Mouse (Mus musculus) stomach, postnatal 0 days (tissue): ENCODE measurements around the gene Cysltr1.

Source experiments
- CTCF ChIP-seq: IDR thresholded peaks from 2 replicates; pipeline ENCODE4 v1.5.1; 2016; ENCODE audit warnings: antibody characterized with exemption, low read depth, mild to moderate bottlenecking, moderate library complexity
- EP300 ChIP-seq: optimal IDR thresholded peaks from 2 replicates; pipeline ENCODE3; 2016; ENCODE audit warnings: antibody characterized with exemption

GRCm38 (mm10) chrX:106602574-106603258 is 763 bp downstream of the Cysltr1 start:
- TF ChIP-seq CTCF (no peak), EP300 (no peak)
